Mouse (Mus musculus) limb, embryonic 10.5 days (tissue): ENCODE data around the gene Smug1. TPM values are rescaled to one million over a fixed set of nuclear protein-coding genes. Genes with fewer than 3 reads are reported as not detected.

ENCODE experiments used
- polyA plus RNA-seq: library from polyadenylated mRNA; unstranded; fragments of >200 nt; fragmentation: Nextera tagmentation; extraction: Ambion mirVana; gene quantifications from 2 replicates; pipeline ENCODE4 v1.2.1, GENCODE M21; 2016

Smug1 gene
- polyA plus RNA-seq, 1 experiment from 2014 or later = 16.2 TPM

Other genes with a start within 250 kb of the Smug1 start
- 0.51 and 1.2 TPM in 2 replicates for gene Hoxc13, start 246.0 kb downstream of the Smug1 start, polyA plus RNA-seq
- 0.36 TPM in 1 of 2 replicates, not detected in the other for gene Hoxc12, start 230.3 kb downstream of the Smug1 start, polyA plus RNA-seq
- 2.4 and 4.7 TPM in 2 replicates for gene Hoxc11, start 212.7 kb downstream of the Smug1 start, polyA plus RNA-seq
- 21.4 and 51.4 TPM in 2 replicates for gene Hoxc10, start 200.3 kb downstream of the Smug1 start, polyA plus RNA-seq
- gene Hoxc5, start 199.6 kb downstream of the Smug1 start, polyA plus RNA-seq = 10.6 and 12.7 TPM in 2 replicates
- gene Hoxc9, start 190.7 kb downstream of the Smug1 start, polyA plus RNA-seq = 4.4 and 6.9 TPM in 2 replicates
- 5.1 and 6.0 TPM in 2 replicates for gene Hoxc8, start 176.5 kb downstream of the Smug1 start, polyA plus RNA-seq
- gene Hoxc6, start 168.8 kb downstream of the Smug1 start, polyA plus RNA-seq = 10.1 and 10.2 TPM in 2 replicates
- 9.1 and 9.8 TPM in 2 replicates for gene Hoxc4, start 148.2 kb downstream of the Smug1 start, polyA plus RNA-seq
- gene Cbx5, start 72.7 kb upstream of the Smug1 start, polyA plus RNA-seq = 191 and 215 TPM in 2 replicates
- 1,775 and 1,966 TPM in 2 replicates for gene Hnrnpa1, start 73.3 kb upstream of the Smug1 start, polyA plus RNA-seq
- gene Nfe2, start 91.3 kb upstream of the Smug1 start, polyA plus RNA-seq = 5.9 and 6.1 TPM in 2 replicates
- 305 and 309 TPM in 2 replicates for gene Copz1, start 105.6 kb upstream of the Smug1 start, polyA plus RNA-seq
- 0.28 and 0.30 TPM in 2 replicates for gene Gpr84, start 143.5 kb upstream of the Smug1 start, polyA plus RNA-seq
- 22.1 and 22.8 TPM in 2 replicates for gene Zfp385a, start 173.0 kb upstream of the Smug1 start, polyA plus RNA-seq
- gene Itga5, start 199.7 kb upstream of the Smug1 start, polyA plus RNA-seq = 33.5 and 36.6 TPM in 2 replicates